Mouse (Mus musculus): ENCODE data around the gene Rcsd1. TPM values are rescaled to one million over a fixed set of nuclear protein-coding genes. Genes with fewer than 3 reads are reported as not detected.

Gene Rcsd1
- total RNA-seq, 2 experiments from 2014 or later: 27.8 to 32.6 TPM

- DNase-seq: peak; percentile 43
Measured at GRCm38 (mm10) chr1:165717711-165718542, 8.4 kb upstream of the Rcsd1 start.

DNA sequence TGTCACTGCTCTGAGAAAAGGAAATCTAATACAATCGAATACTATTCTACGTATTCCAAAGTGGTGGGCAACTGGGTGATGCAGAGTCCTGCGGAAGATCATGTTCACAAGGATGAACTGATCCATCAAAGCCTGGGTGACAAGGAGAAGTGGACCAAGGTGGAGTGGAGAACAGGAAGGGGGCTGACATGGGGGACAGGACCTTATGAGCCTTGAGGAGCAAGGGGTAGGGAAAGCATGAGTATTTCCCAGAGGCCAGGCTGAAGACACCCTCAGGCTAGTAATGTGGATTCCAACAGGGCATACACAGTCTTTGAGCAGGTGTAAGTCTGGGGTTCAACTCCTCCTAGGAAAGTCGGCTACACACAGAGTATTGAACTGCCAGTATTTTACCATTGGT lies 6.9 kb upstream of the Rcsd1 start:
- DNase-seq: no peak

DNA sequence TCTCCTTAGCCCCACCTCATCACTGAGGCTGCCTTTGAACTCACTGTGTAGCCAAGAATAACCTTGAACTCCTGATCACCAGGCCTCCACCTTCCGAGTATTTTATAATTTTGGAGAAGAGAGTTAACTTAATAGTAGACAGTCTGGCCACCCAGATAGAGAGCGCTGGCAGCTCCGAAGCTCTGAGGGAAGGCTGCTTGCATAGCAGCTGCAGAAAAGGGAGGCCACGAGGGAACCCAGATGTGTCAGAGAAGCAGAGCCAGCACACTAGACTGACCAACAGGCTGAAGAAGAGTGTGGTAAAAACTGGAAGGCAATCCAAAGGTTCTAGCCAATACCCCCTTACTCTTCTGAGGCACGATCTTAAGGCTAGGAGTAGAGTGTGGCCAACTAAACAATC lies 4.2 kb upstream of the Rcsd1 start:
- DNase-seq: no peak

DNA sequence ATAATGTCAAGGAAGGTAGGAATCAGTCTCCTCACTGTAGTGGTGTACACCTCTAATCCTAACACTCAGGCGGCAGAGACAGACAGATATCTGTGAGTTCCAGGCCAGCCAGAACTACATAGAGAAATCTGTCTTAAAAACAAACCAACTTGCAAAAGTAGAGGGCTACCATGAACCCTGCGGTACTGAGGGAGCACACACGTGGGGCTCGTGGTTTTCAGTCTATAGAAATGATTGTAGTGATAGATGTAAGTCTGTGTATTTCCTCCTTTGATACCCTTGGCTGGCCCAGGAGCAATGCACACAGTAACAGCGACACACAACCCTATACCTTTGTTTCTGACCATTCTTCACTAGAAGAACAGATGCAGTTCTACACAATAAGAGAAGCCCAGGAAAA lies 2.4 kb upstream of the Rcsd1 start:
- no peak for DNase-seq

GRCm38 (mm10) chr1:165708686-165709380 lies 724 bp downstream of the Rcsd1 start:
- no peak for DNase-seq

DNA sequence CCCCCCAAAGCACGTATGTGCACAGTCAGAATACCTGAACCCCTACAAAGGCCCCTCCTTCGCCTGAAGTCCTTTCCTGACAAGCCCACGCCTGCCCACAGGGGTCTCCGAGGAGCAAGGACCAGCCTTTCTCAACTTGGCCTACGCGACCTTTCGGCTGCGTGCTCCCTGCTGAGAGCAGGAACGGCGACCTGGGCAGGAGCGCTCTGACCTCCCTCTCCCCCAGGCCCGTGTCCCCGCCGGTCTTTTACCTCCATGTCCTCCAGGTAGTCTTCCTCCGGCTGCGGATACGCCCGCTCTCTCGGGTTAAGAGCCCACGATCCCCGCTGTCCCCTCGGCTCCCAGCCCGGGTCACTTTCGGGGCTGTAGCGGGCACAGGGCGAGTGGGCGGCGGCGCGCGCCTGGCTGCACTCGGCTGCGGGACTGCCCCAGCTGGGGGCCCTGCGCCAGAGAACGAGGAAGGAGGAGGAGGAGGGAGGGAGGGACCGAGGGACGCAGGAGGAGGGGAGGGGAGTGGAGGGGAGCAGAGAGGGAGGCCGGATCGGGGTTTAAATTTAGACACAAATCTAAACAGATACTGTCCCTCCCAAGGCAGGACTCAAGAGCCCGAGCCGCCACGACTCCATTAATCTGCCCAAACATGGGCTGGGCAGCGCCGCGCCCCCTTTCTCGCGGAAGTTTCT lies 1.8 kb downstream of the Rcsd1 start:
- peak; percentile 68 for DNase-seq

DNA sequence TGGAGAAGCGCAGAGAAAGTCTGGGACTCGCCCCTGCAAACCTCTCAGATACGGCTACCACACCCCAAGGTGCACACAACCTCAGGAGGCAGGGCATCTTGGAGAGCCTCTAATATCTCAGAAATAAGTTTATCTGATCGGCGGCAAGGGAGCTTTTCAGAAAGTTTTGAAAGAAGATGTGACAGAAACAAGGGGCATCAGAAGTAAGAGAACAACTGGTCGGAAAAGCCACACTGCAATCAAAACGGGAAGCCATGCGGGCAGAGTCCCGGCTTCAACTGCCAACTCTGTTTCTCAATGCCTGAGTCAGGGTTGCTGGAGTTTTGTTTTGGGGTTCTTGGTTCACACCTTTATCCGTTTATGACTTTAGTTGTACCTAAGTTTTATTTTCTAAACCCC lies 2.3 kb downstream of the Rcsd1 start:
- no peak for DNase-seq

DNA sequence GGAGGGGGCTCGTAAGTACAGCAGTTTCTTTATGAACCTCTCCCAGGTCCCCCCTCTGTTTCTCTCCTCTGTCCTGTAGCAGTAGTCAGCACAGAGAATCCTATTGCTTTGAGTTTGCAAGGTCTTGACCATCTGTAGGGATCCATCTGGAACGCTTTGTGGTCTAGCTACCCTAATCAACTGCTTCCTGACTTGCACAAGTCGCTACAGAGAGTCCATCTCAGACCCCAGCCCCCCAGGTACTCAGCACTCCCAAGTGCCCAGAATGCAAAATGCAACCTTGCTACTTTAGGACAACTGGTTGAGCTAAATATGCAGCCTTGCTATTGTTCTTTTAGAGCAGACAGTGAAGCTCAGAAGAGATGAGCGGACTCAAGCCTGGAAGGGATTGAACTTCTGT lies 3.1 kb downstream of the Rcsd1 start:
- no peak for DNase-seq

DNA sequence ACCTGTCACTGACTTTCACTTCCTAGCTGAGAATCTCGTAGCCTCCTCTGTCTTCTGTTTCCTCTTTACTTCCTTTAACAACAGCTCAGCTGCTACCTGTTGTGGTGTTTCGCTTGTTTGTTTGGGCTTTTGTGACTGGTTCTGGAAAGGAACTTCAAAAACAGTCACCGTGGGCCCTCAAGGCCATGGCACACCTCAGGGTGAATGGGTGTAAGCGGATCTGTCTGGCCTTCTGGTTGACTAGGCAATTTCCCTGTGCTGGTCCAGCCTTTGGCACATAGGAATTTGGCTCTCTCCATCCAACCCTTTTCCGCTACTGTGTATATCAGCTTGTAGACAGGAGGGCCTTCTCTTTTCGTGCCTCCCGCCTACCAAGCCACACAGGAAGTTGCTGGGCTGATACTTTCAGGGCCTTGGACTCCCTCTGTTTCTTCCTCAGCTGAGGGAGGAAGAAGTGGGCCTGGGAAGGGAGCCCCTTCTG lies 3.6 kb downstream of the Rcsd1 start:
- no peak for DNase-seq

GRCm38 (mm10) chr1:165705368-165705767 lies 4.2 kb downstream of the Rcsd1 start:
- no peak for DNase-seq

- no peak for DNase-seq
Measured at GRCm38 (mm10) chr1:165704841-165705240, 4.7 kb downstream of the Rcsd1 start.

- peak; percentile 33 for DNase-seq
Measured at GRCm38 (mm10) chr1:165702221-165703031, 7.1 kb downstream of the Rcsd1 start.

DNA sequence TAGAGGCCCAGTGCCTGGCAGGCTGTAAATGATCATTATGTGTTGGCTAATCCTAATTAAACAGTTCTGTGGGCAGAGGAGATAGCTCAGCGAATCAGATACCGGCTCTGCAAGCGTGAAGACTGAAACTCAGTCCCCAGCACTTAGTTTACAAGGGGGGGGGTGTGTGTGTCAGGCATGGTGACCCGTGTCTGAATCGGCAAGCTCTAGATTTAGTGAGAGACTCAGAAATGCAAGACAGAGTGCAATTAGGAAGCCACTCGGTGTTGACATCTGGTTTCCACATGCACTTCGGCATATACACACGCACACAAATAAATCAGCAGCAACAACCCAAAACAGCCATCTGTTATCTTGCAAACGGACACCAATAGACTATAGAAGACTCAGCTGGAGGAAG lies 8.0 kb downstream of the Rcsd1 start:
- no peak for DNase-seq

DNA sequence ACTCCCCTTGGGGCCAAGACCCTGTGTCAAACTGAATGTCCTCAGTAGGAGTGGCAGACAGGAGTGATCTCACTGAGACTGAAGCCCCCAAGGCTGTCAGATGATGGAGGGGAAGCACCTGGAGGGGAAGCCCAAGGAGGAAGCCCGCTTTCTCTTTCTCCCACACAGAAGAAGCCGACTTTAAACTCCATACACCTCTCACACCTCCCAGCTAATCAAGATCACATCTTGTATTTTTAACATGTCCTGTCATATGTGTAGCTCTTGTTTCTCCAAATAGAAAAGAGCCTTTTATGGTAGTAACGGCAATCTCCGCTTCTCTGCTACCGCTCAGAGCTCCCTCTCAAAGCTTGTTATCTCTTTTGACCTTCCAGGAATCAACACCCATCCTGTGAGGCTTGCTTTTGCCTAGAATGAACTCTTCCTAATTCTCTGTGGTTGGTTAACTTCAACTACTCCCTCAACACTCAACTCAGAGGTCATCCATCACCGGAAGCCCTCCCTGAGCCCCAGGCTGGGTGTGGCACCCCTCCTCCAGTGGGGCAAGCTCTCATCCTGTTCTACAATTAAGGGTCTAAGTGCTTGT lies 8.5 kb downstream of the Rcsd1 start:
- DNase-seq: no peak

GRCm38 (mm10) chr1:165700376-165700815 lies 9.2 kb downstream of the Rcsd1 start:
- peak; percentile 49 for DNase-seq

DNA sequence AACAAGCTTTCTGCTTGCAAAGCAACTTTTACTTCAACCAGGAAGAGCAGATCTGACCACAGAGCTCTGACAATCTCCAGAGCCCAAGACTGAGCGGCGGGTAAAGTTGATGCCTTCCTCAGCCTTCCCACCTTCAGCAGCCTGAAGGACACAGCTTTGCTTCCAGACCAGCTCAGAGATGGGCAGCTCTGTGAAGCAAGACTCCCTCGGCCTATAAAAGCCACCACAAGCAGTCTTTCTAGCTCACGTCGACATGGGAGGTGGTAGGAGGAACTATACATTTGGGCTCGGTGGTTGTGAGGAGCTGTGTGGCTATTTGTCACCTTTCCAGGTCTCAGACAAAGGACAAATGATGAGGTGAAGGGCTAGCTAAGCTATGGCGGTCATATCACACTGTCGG lies 11.9 kb downstream of the Rcsd1 start:
- no peak for DNase-seq

- no peak for DNase-seq
Measured at GRCm38 (mm10) chr1:165696870-165697269, 12.7 kb downstream of the Rcsd1 start.

- DNase-seq: no peak
Measured at GRCm38 (mm10) chr1:165696040-165696439, 13.5 kb downstream of the Rcsd1 start.

DNA sequence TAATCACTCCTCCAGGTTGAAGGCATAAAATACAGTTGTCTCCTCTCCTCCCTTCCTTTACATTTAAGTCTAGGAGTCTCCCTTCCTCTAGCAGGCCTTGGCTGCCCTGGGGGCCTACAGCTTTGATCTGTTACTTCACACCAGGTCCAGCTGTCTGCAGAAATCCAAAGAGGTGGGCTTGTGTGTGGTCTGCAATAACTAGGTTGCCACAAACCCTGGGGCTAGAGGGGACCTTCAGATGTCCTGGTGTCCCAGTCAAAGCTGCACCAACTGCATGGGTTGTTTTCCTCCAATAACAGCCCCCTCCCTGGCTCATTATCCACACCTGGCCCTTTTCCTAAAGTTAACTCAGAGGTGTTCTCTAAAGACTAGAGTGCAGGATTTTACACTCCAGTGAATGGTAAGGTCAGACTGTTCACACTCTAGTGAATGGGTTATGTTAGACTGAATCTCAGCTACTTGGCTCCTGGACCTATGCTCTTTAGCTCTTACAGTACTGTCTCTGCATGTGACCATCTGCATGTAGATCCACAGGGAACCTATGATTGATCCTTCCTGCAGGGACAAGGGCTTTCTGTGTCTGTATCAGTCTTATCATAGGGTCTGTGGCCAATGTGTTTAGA lies 14.1 kb downstream of the Rcsd1 start:
- no peak for DNase-seq

- DNase-seq: no peak
Measured at GRCm38 (mm10) chr1:165693856-165694255, 15.7 kb downstream of the Rcsd1 start.

DNA sequence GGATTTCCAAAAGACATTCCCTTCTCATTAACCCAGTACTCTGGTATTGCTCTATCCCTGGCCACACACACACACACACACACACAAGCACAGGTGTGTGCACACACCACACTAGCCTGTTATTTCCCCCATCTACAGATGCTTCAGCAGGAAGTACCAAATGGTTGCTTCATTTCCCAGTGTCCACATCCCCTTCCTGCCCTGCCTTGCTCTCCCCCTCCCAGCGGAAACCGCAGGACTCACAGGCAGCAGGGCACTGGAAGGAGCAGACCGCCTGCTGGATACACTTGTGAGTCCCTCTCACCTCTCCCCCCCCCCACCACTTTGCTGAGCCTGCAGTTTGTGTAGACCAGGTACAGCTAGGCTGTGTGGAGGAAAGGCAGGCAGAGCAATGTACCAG lies 18.0 kb downstream of the Rcsd1 start:
- DNase-seq: peak; percentile 47
